Mouse (Mus musculus): Measurements from ENCODE around the gene Ahdc1.

Gene Ahdc1

GRCm38 (mm10) chr4:133011028-133011820, at the start of gene Ahdc1:
TSS of gene Ahdc1 (plus strand) at chr4:133011260.
- DNase-seq (ENCODE audit: extremely low read depth, insufficient read length, low spot score), result peak; percentile 87

- no peak for DNase-seq (ENCODE audit: extremely low read depth, insufficient read length, low spot score)
These were observed 49.2 kb upstream of the Ahdc1 start for GRCm38 (mm10) chr4:132961866-132962265.

- DNase-seq (ENCODE audit: extremely low read depth, insufficient read length, low spot score), result no peak
These were observed 48.4 kb upstream of the Ahdc1 start for GRCm38 (mm10) chr4:132962628-132963027.

- DNase-seq (ENCODE audit: extremely low read depth, insufficient read length, low spot score), result no peak
These were observed 47.6 kb upstream of the Ahdc1 start for GRCm38 (mm10) chr4:132963436-132963835.

- no peak for DNase-seq (ENCODE audit: extremely low read depth, insufficient read length, low spot score)
These were observed 47.0 kb upstream of the Ahdc1 start for GRCm38 (mm10) chr4:132964064-132964463.

GRCm38 (mm10) chr4:132964473-132964872, 46.6 kb upstream of the Ahdc1 start:
- no peak for DNase-seq (ENCODE audit: extremely low read depth, insufficient read length, low spot score)

GRCm38 (mm10) chr4:132968105-132968938, 42.7 kb upstream of the Ahdc1 start:
- DNase-seq (ENCODE audit: extremely low read depth, insufficient read length, low spot score), result no peak

- DNase-seq (ENCODE audit: extremely low read depth, insufficient read length, low spot score), result peak; percentile 59
These were observed 39.5 kb upstream of the Ahdc1 start for GRCm38 (mm10) chr4:132971601-132972000.

GRCm38 (mm10) chr4:132972101-132972500, 39.0 kb upstream of the Ahdc1 start:
- DNase-seq (ENCODE audit: extremely low read depth, insufficient read length, low spot score), result no peak

GRCm38 (mm10) chr4:132972556-132972955, 38.5 kb upstream of the Ahdc1 start:
- no peak for DNase-seq (ENCODE audit: extremely low read depth, insufficient read length, low spot score)

GRCm38 (mm10) chr4:132973186-132973585, 37.9 kb upstream of the Ahdc1 start:
- DNase-seq (ENCODE audit: extremely low read depth, insufficient read length, low spot score), result no peak

GRCm38 (mm10) chr4:132973814-132974398, 37.2 kb upstream of the Ahdc1 start, which contains the start of gene Fgr:
TSS of gene Fgr (plus strand) at chr4:132974095.
- no peak for DNase-seq (ENCODE audit: extremely low read depth, insufficient read length, low spot score)

GRCm38 (mm10) chr4:132974904-132975303, 36.2 kb upstream of the Ahdc1 start:
- DNase-seq (ENCODE audit: extremely low read depth, insufficient read length, low spot score), result peak; percentile 84

- no peak for DNase-seq (ENCODE audit: extremely low read depth, insufficient read length, low spot score)
These were observed 35.3 kb upstream of the Ahdc1 start for GRCm38 (mm10) chr4:132975791-132976190.

GRCm38 (mm10) chr4:132976729-132977128, 34.3 kb upstream of the Ahdc1 start:
- no peak for DNase-seq (ENCODE audit: extremely low read depth, insufficient read length, low spot score)

GRCm38 (mm10) chr4:132977597-132977996, 33.5 kb upstream of the Ahdc1 start:
- DNase-seq (ENCODE audit: extremely low read depth, insufficient read length, low spot score), result no peak

- DNase-seq (ENCODE audit: extremely low read depth, insufficient read length, low spot score), result no peak
These were observed 31.9 kb upstream of the Ahdc1 start for GRCm38 (mm10) chr4:132979186-132979585.

GRCm38 (mm10) chr4:132981621-132982020, 29.4 kb upstream of the Ahdc1 start:
- DNase-seq (ENCODE audit: extremely low read depth, insufficient read length, low spot score), result no peak

- DNase-seq (ENCODE audit: extremely low read depth, insufficient read length, low spot score), result no peak
These were observed 28.1 kb upstream of the Ahdc1 start for GRCm38 (mm10) chr4:132982999-132983398.

GRCm38 (mm10) chr4:132983664-132984512, 27.2 kb upstream of the Ahdc1 start:
- no peak for DNase-seq (ENCODE audit: extremely low read depth, insufficient read length, low spot score)

All from 3134 (cell line).